Mouse (Mus musculus) kidney, embryonic 16.5 days (tissue): ENCODE results near the gene Glrp1. TPM values are rescaled to one million over a fixed set of nuclear protein-coding genes. Genes with fewer than 3 reads are reported as not detected.
A peak's percentile ranks its signal among the peaks of the same experiment; 100 is the strongest.

Experiments used
- ATAC-seq: fragments of 200-750 bp; cut with Nextera tagmentation; 2 replicates; pipeline ENCODE4 v1.8.0; 2017; ENCODE audit warnings: moderate TSS enrichment; ENCODE audit not compliant: low FRiP score, low TSS enrichment
- H3K27ac ChIP-seq: fragments of 300-500 bp; sonication (generic); 2 replicates; pipeline ENCODE4 v1.5.1; 2014; ENCODE audit warnings: low read length
- H3K27me3 ChIP-seq: fragments of 300-500 bp; sonication (generic); 2 replicates; pipeline ENCODE4 v1.6.1; 2014; ENCODE audit warnings: low read length, control low read depth, mixed read lengths; ENCODE audit not compliant: insufficient read depth
- H3K36me3 ChIP-seq: fragments of 300-500 bp; sonication (generic); 2 replicates; pipeline ENCODE4 v1.6.1; 2014; ENCODE audit warnings: low read length, control low read depth, mixed read lengths; ENCODE audit not compliant: insufficient read depth
- H3K4me1 ChIP-seq: fragments of 300-500 bp; sonication (generic); 2 replicates; pipeline ENCODE4 v1.6.1; 2014; ENCODE audit warnings: low read length, control low read depth, mixed read lengths; ENCODE audit not compliant: insufficient read depth
- H3K4me2 ChIP-seq: fragments of 300-500 bp; sonication (generic); replicated peaks from 2 replicates; pipeline ENCODE4 v1.6.1; 2014; ENCODE audit warnings: low read depth, low read length
- H3K4me3 ChIP-seq: fragments of 300-500 bp; sonication (generic); 2 replicates; pipeline ENCODE4 v1.5.1; 2014; ENCODE audit warnings: mild to moderate bottlenecking, low read length
- H3K9ac ChIP-seq: fragments of 300-500 bp; sonication (generic); replicated peaks from 2 replicates; pipeline ENCODE4 v1.6.1; 2014; ENCODE audit warnings: low read length
- H3K9me3 ChIP-seq: fragments of 300-500 bp; sonication (generic); 2 replicates; pipeline ENCODE4 v1.6.1; 2016; ENCODE audit warnings: low read length, control low read depth
- WGBS: fragments of 180-500 bp; shearing (Covaris S2); extraction: QIAGEN DNeasy Blood & Tissue Kit; methylation state at CpG from one replicate; pipeline ENCODE4 v1.1.7; 2014; 5-methylcytosine and 5-hydroxymethylcytosine counted together
- polyA plus RNA-seq: library from polyadenylated mRNA; unstranded; fragments of >200 nt; fragmentation: Nextera tagmentation; extraction: Ambion mirVana; gene quantifications from 2 replicates; pipeline ENCODE4 v1.2.1, GENCODE M21; 2015

The Glrp1 gene
- polyA plus RNA-seq, 1 experiment from 2014 or later: not detected

DNA sequence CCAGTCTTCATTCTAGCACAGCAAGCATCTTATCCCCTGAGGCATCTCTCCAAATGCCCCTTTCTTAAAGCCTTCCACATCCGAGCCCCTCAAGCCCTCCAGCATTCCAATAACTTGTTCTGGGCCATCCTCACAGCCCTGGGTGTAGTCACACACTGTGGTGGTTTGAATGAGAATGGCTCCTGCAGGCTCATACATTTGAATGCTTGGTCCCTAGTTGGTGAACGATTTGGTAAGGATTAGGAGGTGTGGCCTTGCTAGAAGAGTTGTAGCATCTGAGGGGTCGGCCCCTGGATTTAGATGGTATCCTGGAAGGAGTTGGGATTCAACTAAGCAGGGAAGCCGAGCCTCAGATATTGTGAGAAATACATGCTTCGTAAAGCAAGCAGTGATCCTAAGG is 42.0 kb downstream of the Glrp1 start:
- Histone ChIP-seq H3K4me1 (no peaks in the 10 kb centered on the region), H3K36me3 (no peaks in the 10 kb centered on the region), H3K4me2 (no peak overlapping the region), H3K27ac (no peak overlapping the region), H3K4me3 (no peak overlapping the region), H3K9ac (no peak overlapping the region), H3K27me3 (no peaks in the 10 kb centered on the region), H3K9me3 (no peaks in the 10 kb centered on the region)
- ATAC-seq: no peak
- 78% methylated on average over 5 of the region's 5 CpGs for WGBS

- no peak overlapping the region for H3K9ac ChIP-seq
- no peak overlapping the region for H3K4me3 ChIP-seq
- H3K27ac ChIP-seq: no peak overlapping the region
- H3K4me1 ChIP-seq: no peaks in the 10 kb centered on the region
- H3K9me3 ChIP-seq: no peaks in the 10 kb centered on the region
- H3K4me2 ChIP-seq: no peak overlapping the region
- H3K36me3 ChIP-seq: no peaks in the 10 kb centered on the region
- no peak for ATAC-seq
- H3K27me3 ChIP-seq: no peaks in the 10 kb centered on the region
- WGBS: 65% methylated on average over 8 of the region's 8 CpGs
Measured at GRCm38 (mm10) chr1:88466325-88467064, 43.4 kb downstream of the Glrp1 start.

DNA sequence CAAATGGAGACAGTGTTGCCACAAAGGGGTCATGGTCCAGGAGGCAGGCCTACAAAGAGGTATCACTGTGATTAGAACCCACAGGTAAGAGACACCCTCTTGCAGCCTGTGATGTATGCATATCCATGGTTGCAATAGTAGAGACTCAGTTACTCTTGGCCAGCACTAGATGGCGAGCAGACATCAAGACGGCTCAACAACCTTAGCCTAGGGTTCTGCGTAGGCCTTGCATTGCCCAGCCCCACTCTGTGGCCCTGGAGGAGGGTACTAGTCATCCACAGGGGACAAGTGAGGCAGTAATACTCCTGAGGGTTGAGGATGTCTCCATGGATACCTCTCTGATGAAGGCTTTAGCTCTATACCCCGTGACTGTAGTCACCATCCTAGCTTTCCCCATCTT is 44.1 kb downstream of the Glrp1 start:
- no peaks in the 10 kb centered on the region for H3K36me3 ChIP-seq
- H3K4me1 ChIP-seq: no peaks in the 10 kb centered on the region
- 67% methylated on average over 4 of the region's 4 CpGs for WGBS
- peak; percentile 77 for ATAC-seq
- no peaks in the 10 kb centered on the region for H3K9me3 ChIP-seq
- no peak overlapping the region for H3K4me2 ChIP-seq
- H3K27ac ChIP-seq: no peak overlapping the region
- H3K9ac ChIP-seq: no peak overlapping the region
- H3K4me3 ChIP-seq: no peak overlapping the region
- H3K27me3 ChIP-seq: no peaks in the 10 kb centered on the region

DNA sequence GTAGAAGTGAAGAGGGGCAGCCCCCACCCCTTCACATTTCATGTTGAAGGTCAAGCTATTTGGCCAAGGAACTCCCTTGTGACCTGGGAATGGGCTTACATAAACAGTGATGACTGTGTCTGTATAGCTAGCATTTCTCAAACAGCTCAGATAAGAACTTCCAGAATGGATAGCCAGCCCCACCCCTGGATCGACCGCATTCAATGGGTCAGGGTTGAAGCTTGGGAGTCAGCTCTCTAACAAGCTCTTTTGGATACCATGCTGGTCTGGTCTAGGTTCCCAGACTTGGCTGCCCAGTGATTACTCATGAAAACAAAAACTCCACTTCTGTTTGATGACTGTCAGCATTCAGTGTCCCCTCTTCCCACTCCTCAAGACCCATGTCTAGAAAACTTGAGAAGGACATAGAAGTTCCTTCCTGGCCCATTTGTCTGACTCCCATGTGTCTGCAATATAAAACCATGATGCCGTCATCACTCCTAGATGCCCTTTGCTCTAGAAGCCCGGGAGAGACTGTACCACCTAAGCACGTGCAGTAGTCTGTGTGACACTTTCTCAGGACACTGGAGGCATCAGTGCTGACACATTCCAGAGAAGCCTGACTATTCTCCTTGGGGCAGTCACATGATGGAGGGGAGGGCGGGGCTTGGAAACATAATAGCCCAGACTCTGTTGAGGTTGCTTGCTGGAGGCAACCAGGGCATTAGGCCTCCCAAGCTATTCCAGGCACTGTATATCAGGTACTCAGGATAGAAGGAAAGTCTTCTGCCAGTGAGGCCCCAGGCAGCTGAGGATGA is 45.6 kb downstream of the Glrp1 start:
- Histone ChIP-seq H3K27ac (no peak overlapping the region), H3K27me3 (no peaks in the 10 kb centered on the region), H3K36me3 (no peaks in the 10 kb centered on the region), H3K4me3 (no peak overlapping the region), H3K4me1 (no peaks in the 10 kb centered on the region), H3K4me2 (no peak overlapping the region), H3K9me3 (no peaks in the 10 kb centered on the region), H3K9ac (no peak overlapping the region)
- WGBS: 80% methylated on average over 6 of the region's 6 CpGs
- ATAC-seq: no peak

DNA sequence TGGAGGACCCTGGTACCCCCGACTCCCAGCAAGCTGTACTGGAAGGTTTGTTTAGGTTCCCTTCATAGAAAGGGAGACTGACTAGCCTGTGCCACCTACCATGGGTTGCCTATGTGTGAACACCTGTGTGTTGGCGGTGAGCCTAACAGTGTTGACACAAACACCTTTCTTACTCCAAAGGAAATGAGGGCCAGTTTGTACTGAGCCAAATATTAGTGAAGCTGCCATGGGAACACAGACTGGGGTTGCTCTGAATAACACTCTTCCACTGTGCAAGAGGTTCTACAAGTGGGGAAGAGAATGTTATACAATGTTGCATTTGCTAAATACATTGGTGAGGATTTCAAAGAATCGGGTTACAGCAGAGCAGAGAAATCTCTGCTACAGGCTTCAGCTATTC is 46.6 kb downstream of the Glrp1 start:
- ATAC-seq: no peak
- H3K4me3 ChIP-seq: no peak overlapping the region
- no peak overlapping the region for H3K4me2 ChIP-seq
- no peak overlapping the region for H3K9ac ChIP-seq
- H3K27me3 ChIP-seq: no peaks in the 10 kb centered on the region
- H3K4me1 ChIP-seq: no peaks in the 10 kb centered on the region
- H3K9me3 ChIP-seq: no peaks in the 10 kb centered on the region
- no peak overlapping the region for H3K27ac ChIP-seq
- no peaks in the 10 kb centered on the region for H3K36me3 ChIP-seq
- WGBS: 89% methylated on average over 3 of the region's 3 CpGs

GRCm38 (mm10) chr1:88462484-88462883 is 47.4 kb downstream of the Glrp1 start:
- Histone ChIP-seq H3K27ac (no peak overlapping the region), H3K27me3 (no peaks in the 10 kb centered on the region)
- WGBS: 51% methylated on average over 6 of the region's 6 CpGs

DNA sequence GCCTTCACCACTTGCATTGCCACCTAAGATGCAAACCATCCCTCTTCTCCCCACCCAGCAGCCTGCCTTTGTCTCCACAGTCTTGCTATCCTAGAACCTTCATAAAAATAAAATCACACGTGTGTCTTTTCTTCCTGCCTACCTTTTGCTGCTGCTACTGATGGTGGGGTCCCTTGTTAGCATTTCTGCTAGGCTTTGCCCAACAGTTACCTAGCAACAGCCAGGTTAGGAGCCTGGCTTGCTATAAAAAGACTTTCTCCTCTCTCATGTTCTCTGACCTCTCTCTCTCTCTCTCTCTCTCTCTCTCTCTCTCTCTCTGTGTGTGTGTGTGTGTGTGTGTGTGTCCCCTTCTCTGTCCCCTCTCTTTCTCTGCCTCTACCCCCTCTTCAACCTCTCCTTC is 48.8 kb downstream of the Glrp1 start:
- Histone ChIP-seq H3K9me3 (no peaks in the 10 kb centered on the region), H3K4me2 (no peak overlapping the region), H3K9ac (no peak overlapping the region), H3K27ac (no peak overlapping the region), H3K4me1 (no peaks in the 10 kb centered on the region), H3K36me3 (no peaks in the 10 kb centered on the region), H3K4me3 (no peak overlapping the region), H3K27me3 (no peaks in the 10 kb centered on the region)
- no peak for ATAC-seq
- WGBS: 39% methylated on average over 1 of the region's 1 CpGs

More at GRCm38 (mm10) chr1:88462484-88462883, 47.4 kb downstream of the Glrp1 start:
- no peak overlapping the region for H3K4me3 ChIP-seq
- no peaks in the 10 kb centered on the region for H3K4me1 ChIP-seq
- no peaks in the 10 kb centered on the region for H3K9me3 ChIP-seq
- H3K36me3 ChIP-seq: no peaks in the 10 kb centered on the region
- no peak for ATAC-seq
- no peak overlapping the region for H3K9ac ChIP-seq
- no peak overlapping the region for H3K4me2 ChIP-seq

DNA sequence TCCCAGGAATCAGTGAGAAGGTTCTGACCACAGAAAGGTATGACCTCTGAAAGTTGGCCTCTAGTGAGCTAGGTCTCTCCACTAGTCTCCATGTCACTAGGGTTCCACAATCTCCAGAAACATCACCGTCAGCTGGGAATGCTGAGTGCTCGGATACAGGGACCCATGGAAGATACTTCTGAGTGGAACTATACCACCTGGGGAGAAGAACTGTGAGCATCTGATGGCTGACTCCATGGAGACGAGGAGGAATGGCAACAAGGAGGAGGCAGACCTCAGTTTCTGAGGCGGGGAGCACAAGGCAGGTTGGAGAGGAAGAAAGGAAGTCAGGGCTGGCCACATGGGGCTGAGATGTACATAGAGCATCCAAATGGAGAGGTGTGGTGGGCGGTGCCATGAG is 50.2 kb downstream of the Glrp1 start:
- Histone ChIP-seq H3K27ac (no peak overlapping the region), H3K4me2 (no peak overlapping the region), H3K4me3 (no peak overlapping the region), H3K4me1 (peaks cover 9% of the 10 kb centered on the region; the same call in 1 of the 2 replicates), H3K36me3 (no peaks in the 10 kb centered on the region), H3K9ac (no peak overlapping the region), H3K27me3 (no peaks in the 10 kb centered on the region), H3K9me3 (no peaks in the 10 kb centered on the region)
- WGBS: 90% methylated on average over 5 of the region's 5 CpGs
- ATAC-seq: no peak

DNA sequence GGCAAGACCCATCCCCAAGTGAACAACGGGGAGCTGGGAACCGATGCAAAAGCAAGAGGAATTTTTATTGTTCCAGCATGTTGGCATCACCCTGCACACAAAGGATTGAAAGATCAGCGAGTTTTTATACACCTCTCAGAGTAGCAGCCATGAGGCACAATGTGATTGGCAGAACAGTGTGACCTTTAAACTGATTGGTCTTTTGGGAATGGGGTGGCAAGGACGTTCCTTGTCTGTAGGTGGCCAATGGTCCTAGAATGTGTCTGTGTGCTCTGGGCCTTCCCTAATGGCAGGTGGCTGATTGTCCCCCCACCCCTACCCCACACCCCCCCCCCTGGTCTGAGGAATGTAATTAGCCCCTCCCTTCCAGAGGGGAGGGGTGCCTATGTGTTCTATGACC is 50.7 kb downstream of the Glrp1 start:
- Histone ChIP-seq H3K27ac (no peak overlapping the region), H3K4me2 (no peak overlapping the region), H3K4me3 (no peak overlapping the region), H3K9me3 (no peaks in the 10 kb centered on the region), H3K4me1 (peaks cover 9% of the 10 kb centered on the region; the same call in 1 of the 2 replicates), H3K9ac (no peak overlapping the region), H3K27me3 (no peaks in the 10 kb centered on the region), H3K36me3 (no peaks in the 10 kb centered on the region)
- no peak for ATAC-seq
- WGBS: 89% methylated on average over 4 of the region's 4 CpGs
